Mouse (Mus musculus) cortical plate, adult 2 months (tissue): ENCODE results near the gene 2310034G01Rik.

Source experiments
- CTCF ChIP-seq: fragments of 200-500 bp; IDR thresholded peaks from 2 replicates; pipeline ENCODE4 v1.5.1; 2011; ENCODE audit warnings: mild to moderate bottlenecking, control low read depth, low read length; ENCODE audit not compliant: insufficient read depth; ENCODE audit errors: extremely low read depth
- POLR2A ChIP-seq: fragments of 200-500 bp; IDR thresholded peaks from 2 replicates; pipeline ENCODE4 v1.6.1; 2011; ENCODE audit warnings: mild to moderate bottlenecking, low read length, control low read depth; ENCODE audit not compliant: insufficient read depth; ENCODE audit errors: extremely low read depth

GRCm38 (mm10) chr19:46326756-46327305, 23.3 kb downstream of the 2310034G01Rik start, which contains the start of gene Psd:
- TF ChIP-seq POLR2A (no peak; the same call in none of the 2 replicates), CTCF (no peak)
